Mouse (Mus musculus) frontal cortex, adult 2 months (tissue): ENCODE results near the gene Btbd9. TPM values are rescaled to one million over a fixed set of nuclear protein-coding genes. Genes with fewer than 3 reads are reported as not detected.

Source experiments
- DNase-seq, 2 experiments: peaks; one replicate each; pipeline ENCODE4 v3.0.0; 2022; ENCODE audit warnings: low spot score in 1 of 2; ENCODE audit errors: extremely low spot score in 1 of 2
- polyA plus RNA-seq: library from polyadenylated mRNA; depleted of rRNA; stranded (reverse); fragments of >200 nt; gene quantifications from 2 replicates; pipeline ENCODE4 v1.2.3, GENCODE M21; 2012

The Btbd9 gene
- polyA plus RNA-seq, 1 experiment = 41.6 TPM

- no peak for DNase-seq
These were observed 378.8 kb downstream of the Btbd9 start for GRCm38 (mm10) chr17:30197280-30198030.

DNA sequence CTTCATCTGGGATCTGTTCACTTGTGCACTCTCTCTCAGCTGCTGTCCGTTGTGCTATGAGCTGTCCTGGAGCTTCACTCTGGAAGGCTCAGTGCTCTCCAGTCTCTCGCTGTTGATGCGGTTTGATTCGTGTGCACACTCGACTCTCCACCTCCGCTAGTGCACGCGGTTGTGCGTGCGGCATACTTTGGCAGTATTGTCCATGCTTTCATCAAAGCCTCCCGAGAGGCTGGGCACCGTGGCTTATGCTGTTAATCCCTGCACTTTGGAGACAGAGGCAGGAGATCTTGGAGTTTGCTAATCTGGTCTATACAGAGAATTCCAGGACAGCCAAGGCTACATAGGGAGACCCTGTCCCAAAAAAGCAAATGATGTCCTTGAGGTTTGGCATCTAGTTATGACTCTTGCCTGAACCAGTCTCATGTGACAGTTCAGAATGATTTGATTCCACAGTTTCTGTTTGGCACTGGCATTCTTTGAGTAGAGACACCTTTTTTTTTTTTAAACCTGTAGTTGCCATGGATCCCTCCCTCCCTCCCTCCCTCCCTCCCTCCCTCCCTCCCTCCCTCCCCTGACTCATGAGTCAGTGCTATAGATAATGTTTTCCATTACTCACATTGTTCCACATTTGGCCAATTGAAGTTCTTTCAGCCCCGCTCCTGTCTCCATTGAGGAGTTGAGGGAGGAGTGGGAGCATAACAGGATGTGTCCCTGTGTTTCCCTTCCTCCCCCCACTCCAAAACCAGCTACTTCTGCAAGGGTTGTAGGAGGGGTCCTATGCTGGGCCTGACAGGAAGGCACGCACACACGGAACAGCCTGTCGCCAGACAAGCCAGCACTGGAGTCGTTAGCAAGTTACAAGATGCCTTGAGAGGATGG lies 379.6 kb downstream of the Btbd9 start:
- DNase-seq = peak in 1 of 2 experiments; percentile 74

- no peak for DNase-seq
These were observed 380.6 kb downstream of the Btbd9 start for GRCm38 (mm10) chr17:30195591-30196183.

DNA sequence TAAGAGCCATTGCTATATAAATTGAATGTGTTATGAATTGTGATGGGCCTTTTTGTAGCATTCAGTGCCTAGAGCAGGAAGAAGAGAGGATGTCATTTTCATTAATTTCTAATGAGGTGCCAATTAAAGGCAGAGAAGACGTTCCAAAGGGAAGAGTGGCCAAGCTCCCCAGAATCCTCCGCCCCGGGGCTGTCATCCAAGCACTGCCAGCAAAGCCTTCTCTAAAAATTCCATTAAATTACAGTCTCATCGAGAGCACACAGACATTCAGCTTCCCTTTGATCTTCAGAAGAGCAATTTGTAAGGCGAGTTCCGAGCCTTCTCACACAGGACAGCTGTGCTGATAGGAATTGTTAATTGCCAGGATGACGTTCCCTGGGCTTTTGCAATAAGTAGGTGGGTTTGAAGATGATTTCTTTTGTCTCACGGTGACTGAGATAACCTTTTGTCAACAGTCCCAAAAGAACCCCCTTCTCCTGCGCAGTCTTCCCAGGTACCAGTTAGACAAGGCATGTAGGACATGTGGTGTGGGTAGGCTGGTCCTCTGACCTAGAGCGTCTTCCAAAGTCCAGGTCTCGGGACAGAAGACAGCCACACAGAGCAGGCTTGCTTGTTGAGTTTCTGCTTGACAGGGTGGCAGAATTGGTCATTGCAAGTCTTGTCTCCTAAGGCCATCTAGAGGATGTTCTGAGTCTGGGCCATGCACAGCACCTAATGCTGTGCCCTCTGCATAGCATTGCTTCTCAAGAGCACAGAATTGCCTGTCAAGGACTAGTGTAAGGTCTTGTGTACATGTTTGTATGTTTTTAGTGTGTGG lies 381.5 kb downstream of the Btbd9 start:
- no peak for DNase-seq

GRCm38 (mm10) chr17:30194091-30194490 lies 382.2 kb downstream of the Btbd9 start:
- no peak for DNase-seq

- DNase-seq = no peak
These were observed 382.7 kb downstream of the Btbd9 start for GRCm38 (mm10) chr17:30193615-30194014.

DNA sequence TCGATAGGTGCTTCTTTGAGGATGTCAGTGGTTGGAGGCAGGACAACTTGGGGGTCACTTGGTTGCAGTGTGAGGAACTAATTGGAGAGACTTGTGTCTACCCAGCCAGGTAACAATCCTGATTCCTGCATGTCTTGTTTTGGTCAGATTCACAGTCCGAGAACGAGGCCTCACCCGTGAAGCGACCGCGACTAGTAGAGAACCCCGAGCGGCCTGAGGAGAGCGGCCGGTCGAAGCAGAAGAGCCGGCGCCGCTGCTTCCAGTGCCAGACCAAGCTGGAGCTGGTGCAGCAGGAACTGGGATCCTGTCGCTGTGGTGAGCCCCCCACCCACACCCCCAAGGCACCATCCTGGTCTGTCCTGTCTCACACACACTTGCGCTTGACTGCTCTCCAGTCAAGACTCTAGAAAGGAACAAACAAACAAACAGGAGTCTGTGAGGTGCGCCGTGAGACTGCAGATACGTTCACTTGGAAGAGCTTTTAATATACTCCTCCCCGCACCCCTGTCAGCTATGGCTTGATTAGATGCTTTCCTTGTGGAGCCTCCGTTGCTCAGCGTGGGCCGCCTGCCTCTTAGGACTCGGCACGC lies 383.8 kb downstream of the Btbd9 start:
- DNase-seq = no peak

GRCm38 (mm10) chr17:30191097-30191640 lies 385.1 kb downstream of the Btbd9 start:
- DNase-seq = no peak

DNA sequence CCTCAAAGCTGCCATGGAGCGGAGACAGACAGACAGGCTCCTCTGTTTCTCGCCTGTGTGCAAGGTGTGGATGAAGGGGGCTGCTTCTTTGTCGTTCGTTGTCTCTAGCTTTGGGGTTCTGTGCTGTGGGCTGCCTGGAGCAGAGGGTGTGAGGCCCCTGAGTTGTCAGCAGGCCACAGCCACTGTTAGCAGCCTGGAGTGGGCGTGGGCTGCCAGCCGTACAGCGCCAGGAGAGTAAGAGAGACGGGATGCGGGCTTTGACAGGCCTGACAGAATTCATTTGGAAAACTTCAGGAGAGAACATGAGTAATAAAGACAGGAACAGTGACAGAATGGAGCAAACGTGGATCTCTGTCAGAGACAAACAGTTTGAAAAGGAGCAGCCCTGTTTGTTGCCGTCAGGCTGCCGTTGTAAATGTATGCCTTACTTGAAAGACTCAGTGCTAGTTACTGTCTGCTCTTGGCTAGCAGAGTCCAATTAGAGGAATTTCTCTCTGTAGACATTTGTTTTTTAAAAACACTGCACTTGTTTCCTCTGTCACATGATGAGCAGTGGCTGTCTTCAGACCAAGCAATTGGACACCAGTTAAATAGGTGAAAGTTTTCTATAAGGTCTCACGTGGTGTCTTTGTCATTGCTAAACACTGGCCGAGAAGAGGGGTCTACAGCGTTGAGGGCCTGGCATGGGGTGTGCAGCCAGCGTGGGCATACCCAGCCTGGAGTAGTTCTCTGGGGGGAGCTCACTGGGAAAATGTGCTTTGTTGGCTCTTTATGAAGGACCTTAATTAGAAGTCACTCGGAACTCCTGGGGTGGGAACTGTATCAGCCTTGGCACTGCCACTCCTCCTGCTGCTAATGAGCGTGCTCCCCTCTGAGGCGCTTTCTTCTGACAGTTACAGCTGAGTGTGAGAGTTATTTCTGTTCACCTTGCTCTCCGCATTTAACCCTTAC lies 388.0 kb downstream of the Btbd9 start:
- DNase-seq = peak in 1 of 2 experiments; percentile 70

- DNase-seq = no peak
These were observed 388.7 kb downstream of the Btbd9 start for GRCm38 (mm10) chr17:30187581-30187980.

GRCm38 (mm10) chr17:30187154-30187553 lies 389.1 kb downstream of the Btbd9 start:
- no peak for DNase-seq

- DNase-seq = no peak
These were observed 392.7 kb downstream of the Btbd9 start for GRCm38 (mm10) chr17:30183561-30183960.

DNA sequence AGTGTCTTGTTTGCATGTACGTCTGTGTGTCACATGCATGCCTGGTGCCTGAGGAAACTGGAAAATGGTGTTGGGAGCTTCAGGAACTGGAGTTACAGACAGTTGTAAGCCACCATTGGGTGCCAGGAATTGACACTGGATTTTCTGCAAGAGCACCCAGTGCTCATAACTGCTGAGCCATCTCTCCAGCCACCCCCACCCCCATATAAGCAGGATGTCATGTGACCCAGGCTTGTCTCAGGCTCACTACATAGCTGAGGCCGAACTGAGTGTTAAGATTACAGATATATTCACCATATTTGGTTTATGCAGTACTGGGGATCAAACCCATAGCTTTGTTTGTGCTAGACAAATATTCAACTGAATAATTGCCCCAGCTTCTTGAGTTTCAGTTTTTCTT lies 394.2 kb downstream of the Btbd9 start:
- DNase-seq = no peak

DNA sequence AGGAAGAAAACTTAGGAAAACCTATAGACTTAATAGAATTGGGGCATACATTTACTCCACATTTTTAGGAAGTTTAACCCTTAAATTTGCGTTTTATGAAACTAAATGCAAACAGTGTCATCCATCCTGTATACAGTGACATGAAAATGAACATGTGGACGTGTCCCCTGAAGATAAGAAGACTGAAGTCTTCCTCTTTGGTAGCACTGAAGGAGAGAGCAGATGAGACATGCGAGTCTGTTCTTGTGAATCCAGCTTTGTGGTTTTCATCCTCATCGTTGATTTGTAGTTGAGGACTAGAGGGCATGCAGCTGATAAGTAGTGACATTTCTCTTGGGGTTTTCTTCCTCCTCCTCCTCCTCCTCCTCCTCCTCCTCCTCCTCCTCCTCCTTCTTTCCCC lies 394.7 kb downstream of the Btbd9 start:
- DNase-seq = no peak

DNA sequence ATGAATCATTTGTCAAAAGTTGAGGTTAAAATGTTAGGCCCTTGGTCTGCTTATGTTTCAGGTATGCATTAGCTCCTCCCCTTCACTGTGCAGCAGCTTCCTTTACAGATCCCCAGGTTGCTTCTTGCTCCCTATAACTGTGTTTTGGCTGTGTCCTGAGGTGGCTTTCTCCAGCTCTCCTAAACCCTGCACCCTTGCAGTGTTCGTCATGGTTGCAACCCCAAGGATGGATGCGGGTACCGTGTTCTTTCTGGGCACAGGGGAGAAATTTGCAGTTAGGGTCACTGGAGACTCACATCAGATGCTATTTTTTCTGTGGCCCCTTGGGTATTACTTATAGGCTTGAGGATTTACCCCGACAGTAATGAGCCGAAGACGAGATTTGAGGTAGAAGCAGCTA lies 396.1 kb downstream of the Btbd9 start:
- DNase-seq = no peak

DNA sequence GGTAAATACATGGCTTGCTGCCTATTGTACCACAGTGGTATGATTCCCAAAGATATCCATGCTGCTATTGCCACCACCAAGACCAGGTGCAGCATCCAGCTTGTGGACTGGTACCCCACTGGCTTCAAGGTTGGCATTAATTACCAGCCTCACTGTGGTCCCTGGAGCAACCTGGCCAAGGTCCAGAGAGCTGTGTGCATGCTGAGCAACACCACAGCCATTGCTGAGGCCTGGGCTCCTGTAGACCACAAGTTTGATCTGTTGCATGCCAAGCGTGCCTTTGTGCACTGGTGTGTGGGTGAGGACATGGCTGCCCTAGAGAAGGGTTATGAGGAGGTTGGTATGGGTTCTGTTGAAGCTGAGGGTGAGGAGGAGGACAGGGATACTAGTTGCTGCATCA lies 397.9 kb downstream of the Btbd9 start:
- DNase-seq = no peak

DNA sequence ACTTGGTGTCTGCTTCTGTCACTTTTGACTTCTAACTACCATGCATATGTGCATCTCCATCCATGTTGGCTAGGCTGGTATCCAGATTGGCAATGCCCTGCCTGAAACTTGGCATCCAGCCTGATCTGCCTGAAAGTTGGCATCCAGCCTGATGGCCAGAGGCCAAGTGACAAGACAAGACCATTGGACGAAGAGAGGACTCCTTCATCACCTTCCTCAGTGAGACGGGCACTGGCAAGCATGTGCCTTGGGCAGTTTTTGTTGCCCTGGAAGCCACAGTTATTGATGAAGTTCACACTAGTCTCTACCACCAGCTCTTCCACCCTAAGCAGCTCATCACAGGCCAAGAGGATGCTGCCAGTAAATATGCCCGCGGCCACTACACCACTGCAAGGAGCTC lies 398.9 kb downstream of the Btbd9 start:
- DNase-seq = peak in 1 of 2 experiments; percentile 53
